Mouse (Mus musculus) megakaryocyte, embryonic 14.5 days (primary cell): Measurements from ENCODE around the gene Grtp1.

Experiments used
- FLI1 ChIP-seq: IDR thresholded peaks from 2 replicates; pipeline ENCODE4 v1.6.1; 2012; ENCODE audit warnings: low read length, inconsistent platforms, mixed read lengths
- GATA1 ChIP-seq: IDR thresholded peaks from 3 replicates; pipeline ENCODE4 v1.6.1; 2012; ENCODE audit warnings: mixed read lengths, low read length, inconsistent platforms, borderline replicate concordance

DNA sequence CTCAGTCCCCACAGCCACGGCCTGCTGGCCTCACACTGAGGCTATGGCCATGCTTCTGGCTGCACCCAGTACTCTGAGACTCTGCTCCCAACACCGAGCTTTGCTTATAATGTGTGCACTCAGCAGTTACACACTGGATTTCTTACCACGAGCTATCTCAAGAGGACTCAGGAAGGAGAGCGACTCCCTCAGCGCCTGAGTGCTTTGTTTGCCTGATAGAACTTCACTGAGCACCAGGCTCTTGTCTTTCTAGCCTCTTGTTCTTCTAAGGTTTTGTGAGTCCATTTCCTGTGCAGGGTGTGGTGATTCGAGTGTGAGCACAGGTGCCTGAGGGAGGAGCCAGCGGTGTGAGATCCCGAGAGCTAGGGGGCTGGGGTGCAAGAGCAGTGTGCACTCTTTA lies 75.5 kb downstream of the Grtp1 start:
- TF ChIP-seq FLI1 = no peak
- TF ChIP-seq GATA1 = no peak
